Mouse (Mus musculus) CH12.LX (cell line): ENCODE measurements around the gene Gm9803. TPM values are rescaled to one million over a fixed set of nuclear protein-coding genes. Genes with fewer than 3 reads are reported as not detected.

Experiments
- DNase-seq: peaks from one replicate; pipeline ENCODE4 v3.0.0-alpha.2; 2013; ENCODE audit errors: extremely low read depth
- H3K27ac ChIP-seq: 2 replicates; pipeline ENCODE4 v1.5.1; 2012; ENCODE audit warnings: low read depth, mild to moderate bottlenecking, control low read depth, moderate library complexity; ENCODE audit not compliant: insufficient read depth
- H3K27me3 ChIP-seq: replicated peaks from 2 replicates; pipeline ENCODE3; 2012; ENCODE audit warnings: inconsistent platforms
- H3K36me3 ChIP-seq, 2 experiments: replicated peaks in 1 of 2; 2 replicates each; pipeline versions ENCODE3 to v1.6.1; 2012; ENCODE audit warnings: inconsistent platforms in 1 of 2, low read length in 1 of 2, mild to moderate bottlenecking in 1 of 2, mixed read lengths in 1 of 2, moderate library complexity in 1 of 2; ENCODE audit not compliant: control insufficient read depth in 1 of 2, insufficient read depth in 1 of 2
- H3K4me1 ChIP-seq, 2 experiments: 2 replicates each; pipeline ENCODE4 v1.6.1; 2012; ENCODE audit warnings: inconsistent platforms in 1 of 2, moderate library complexity in 1 of 2; ENCODE audit not compliant: insufficient read depth in 2 of 2, control insufficient read depth in 1 of 2
- H3K4me2 ChIP-seq: 2 replicates; pipeline ENCODE4 v1.6.1; 2012; ENCODE audit warnings: low read depth, mild to moderate bottlenecking, control low read depth; ENCODE audit not compliant: poor library complexity, insufficient read depth, severe bottlenecking
- H3K4me3 ChIP-seq, 3 experiments: fragments of 150-350 bp in 1 of 3; sonication (generic) in 1 of 3; replicated peaks in 1 of 3; 2 replicates each; pipeline versions ENCODE3 to v1.5.1; 2011 to 2012; ENCODE audit warnings: low read depth in 2 of 3, low read length in 2 of 3, mild to moderate bottlenecking in 2 of 3, moderate library complexity in 2 of 3, control low read depth in 1 of 3, improper control_type of control experiment in 1 of 3, inconsistent platforms in 1 of 3, mixed read lengths in 1 of 3; ENCODE audit not compliant: poor library complexity in 1 of 3
- H3K79me2 ChIP-seq: replicated peaks from 2 replicates; pipeline ENCODE4 v1.6.1; 2012; ENCODE audit warnings: mild to moderate bottlenecking, moderate library complexity; ENCODE audit not compliant: control insufficient read depth, poor library complexity, insufficient read depth, severe bottlenecking; ENCODE audit errors: extremely low read depth
- H3K9ac ChIP-seq: 2 replicates; pipeline ENCODE4 v1.6.1; 2012; ENCODE audit warnings: low read depth, mild to moderate bottlenecking, control low read depth, moderate library complexity; ENCODE audit not compliant: insufficient read depth
- H3K9me3 ChIP-seq: replicated peaks from 2 replicates; pipeline ENCODE3; 2012; ENCODE audit warnings: low read length, inconsistent platforms, mixed read lengths
- BHLHE40 ChIP-seq: IDR thresholded peaks from 2 replicates; pipeline ENCODE4 v1.6.1; 2011; ENCODE audit warnings: mild to moderate bottlenecking, low read depth, low read length, improper control_type of control experiment
- E2F4 ChIP-seq: IDR thresholded peaks from 2 replicates; pipeline ENCODE4 v1.6.1; 2011; ENCODE audit warnings: low read depth, low read length, improper control_type of control experiment; ENCODE audit not compliant: insufficient replicate concordance
- EP300 ChIP-seq: IDR thresholded peaks from 2 replicates; pipeline ENCODE4 v1.6.1; 2011; ENCODE audit warnings: low read length, improper control_type of control experiment
- ETS1 ChIP-seq: conservative IDR thresholded peaks from 2 replicates; pipeline ENCODE4 v1.6.1; 2012; ENCODE audit warnings: low read depth, mild to moderate bottlenecking, inconsistent platforms, low read length, improper control_type of control experiment, moderate library complexity
- GABPA ChIP-seq: IDR thresholded peaks from 2 replicates; pipeline ENCODE4 v1.6.1; 2012; ENCODE audit warnings: low read depth, low read length, improper control_type of control experiment, inconsistent platforms; ENCODE audit not compliant: insufficient replicate concordance
- IRF4 ChIP-seq: IDR thresholded peaks from 2 replicates; pipeline ENCODE4 v1.6.1; 2014; ENCODE audit warnings: low read depth, mild to moderate bottlenecking, inconsistent platforms, low read length, improper control_type of control experiment
- JUN ChIP-seq: IDR thresholded peaks from 2 replicates; pipeline ENCODE4 v1.6.1; 2011; ENCODE audit warnings: low read depth, mild to moderate bottlenecking, low read length, improper control_type of control experiment, moderate library complexity; ENCODE audit not compliant: insufficient read depth
- JUND ChIP-seq: conservative IDR thresholded peaks from 2 replicates; pipeline ENCODE4 v1.6.1; 2011; ENCODE audit warnings: low read depth, low read length, improper control_type of control experiment
- MAFK ChIP-seq: IDR thresholded peaks from 2 replicates; pipeline ENCODE4 v1.6.1; 2011; ENCODE audit warnings: low read length, improper control_type of control experiment; ENCODE audit not compliant: insufficient replicate concordance
- MAX ChIP-seq: IDR thresholded peaks from 2 replicates; pipeline ENCODE4 v1.6.1; 2011; ENCODE audit warnings: low read length, improper control_type of control experiment
- MAZ ChIP-seq: IDR thresholded peaks from 2 replicates; pipeline ENCODE4 v1.6.1; 2012; ENCODE audit warnings: low read depth, mild to moderate bottlenecking, inconsistent platforms, low read length, improper control_type of control experiment, moderate library complexity
- MEF2A ChIP-seq: IDR thresholded peaks from 2 replicates; pipeline ENCODE4 v1.6.1; 2014; ENCODE audit warnings: low read depth, mild to moderate bottlenecking, inconsistent platforms, low read length, improper control_type of control experiment, borderline replicate concordance
- MXI1 ChIP-seq: IDR thresholded peaks from 2 replicates; pipeline ENCODE4 v1.6.1; 2011; ENCODE audit warnings: mild to moderate bottlenecking, low read depth, low read length, improper control_type of control experiment
- NELFE ChIP-seq: IDR thresholded peaks from 2 replicates; pipeline ENCODE4 v1.6.1; 2011; ENCODE audit warnings: low read depth, low read length, improper control_type of control experiment
- NRF1 ChIP-seq: IDR thresholded peaks from 2 replicates; pipeline ENCODE4 v1.6.1; 2014; ENCODE audit warnings: low read depth, mild to moderate bottlenecking, inconsistent platforms, low read length, improper control_type of control experiment, moderate library complexity
- PAX5 ChIP-seq: IDR thresholded peaks from 2 replicates; pipeline ENCODE4 v1.6.1; 2012; ENCODE audit warnings: low read length, inconsistent platforms, mixed read lengths
- POLR2A ChIP-seq: IDR thresholded peaks from 2 replicates; pipeline ENCODE4 v1.6.1; 2011; ENCODE audit warnings: low read depth, mild to moderate bottlenecking, improper control_type of control experiment, low read length
- TBP ChIP-seq: conservative IDR thresholded peaks from 2 replicates; pipeline ENCODE4 v1.6.1; 2011; ENCODE audit warnings: low read depth, low read length, improper control_type of control experiment
- TCF12 ChIP-seq: IDR thresholded peaks from 2 replicates; pipeline ENCODE4 v1.6.1; 2014; ENCODE audit warnings: low read depth, mild to moderate bottlenecking, inconsistent platforms, low read length, improper control_type of control experiment
- USF1 ChIP-seq: IDR thresholded peaks from 2 replicates; pipeline ENCODE4 v1.6.1; 2014; ENCODE audit warnings: low read depth, mild to moderate bottlenecking, inconsistent platforms, low read length, improper control_type of control experiment
- USF2 ChIP-seq: conservative IDR thresholded peaks from 2 replicates; pipeline ENCODE4 v1.6.1; 2011; ENCODE audit warnings: low read depth, low read length, improper control_type of control experiment
- ZC3H11A ChIP-seq: IDR thresholded peaks from 2 replicates; pipeline ENCODE4 v1.6.1; 2012; ENCODE audit warnings: low read depth, mild to moderate bottlenecking, inconsistent platforms, low read length, improper control_type of control experiment
- ZKSCAN1 ChIP-seq: IDR thresholded peaks from 2 replicates; pipeline ENCODE4 v1.6.1; 2012; ENCODE audit warnings: low read depth, inconsistent platforms, low read length, improper control_type of control experiment, borderline replicate concordance
- ZMIZ1 ChIP-seq: IDR thresholded peaks from 2 replicates; pipeline ENCODE4 v1.6.1; 2012; ENCODE audit warnings: low read depth, mild to moderate bottlenecking, inconsistent platforms, low read length, improper control_type of control experiment
- ZNF384 ChIP-seq: IDR thresholded peaks from 2 replicates; pipeline ENCODE4 v1.6.1; 2012; ENCODE audit warnings: low read depth, low read length, improper control_type of control experiment, inconsistent platforms
- dilution Hi-C: fragments of 300-500 bp; cut with MboI; formaldehyde crosslinking; loops from 2 replicates; pipeline ENCODE4 v1.14.3; 2020; ENCODE audit warnings: low sequenced_read_pairs; ENCODE audit not compliant: extremely low pct_unique_long_range_greater_than_20kb, extremely low pct_ligation_motif_present
- in situ Hi-C: fragments of 300-500 bp; cut with MboI; formaldehyde crosslinking; loops from 3 replicates; pipeline ENCODE4 v1.14.3; 2019; ENCODE audit warnings: low sequenced_read_pairs, low pct_ligation_motif_present, low pct_unique_long_range_greater_than_20kb, mixed read lengths
- polyA plus RNA-seq: library from polyadenylated mRNA; unstranded; fragments of >175 nt; gene quantifications from 2 replicates; pipeline ENCODE4 v1.2.1, GENCODE M21; 2012; ENCODE audit warnings: low read depth; ENCODE audit not compliant: insufficient read length
- total RNA-seq, 2 experiments: library from RNA; depleted of rRNA; stranded (reverse); fragments of 300-350 nt in 1 of 2; fragments of >200 nt in 1 of 2; gene quantifications; 2 replicates each; pipeline ENCODE4 v1.2.3; 2012 to 2014

Gm9803 gene
- total and polyA plus RNA-seq, 3 experiments, result 23.2 to 120 (median 99.7) TPM

DNA sequence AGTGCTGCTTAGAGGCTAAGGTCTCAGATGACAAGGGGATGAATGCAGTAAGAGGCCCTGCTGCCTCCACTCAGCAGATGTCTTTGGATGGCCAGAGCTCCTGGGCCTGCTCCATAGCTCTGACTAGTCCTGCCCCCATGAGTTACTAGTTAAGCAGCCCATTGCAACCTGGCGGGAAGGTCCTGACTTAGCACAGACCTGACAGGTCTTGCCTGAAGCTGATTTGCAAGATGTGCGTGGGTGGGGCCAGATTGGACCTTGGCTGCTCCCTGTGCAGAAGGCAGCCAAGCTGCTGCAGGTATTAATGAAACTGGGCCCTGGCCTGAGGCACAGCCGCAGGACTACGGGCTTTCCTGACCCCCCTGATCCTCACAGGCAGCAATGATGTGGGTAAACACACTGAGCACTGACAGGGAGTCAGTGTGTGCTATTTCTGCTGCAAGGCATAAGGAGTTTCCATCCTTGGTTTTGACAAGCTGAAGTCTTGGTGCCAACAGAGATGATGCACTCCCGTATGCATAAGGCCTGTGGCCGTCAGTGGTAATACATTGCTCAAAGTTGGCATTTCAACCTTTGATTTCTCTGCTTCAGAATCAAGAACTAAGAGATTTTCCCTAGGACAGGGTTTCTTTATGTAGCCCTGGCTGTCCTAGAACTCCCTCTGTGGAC is 6.8 kb upstream of the Gm9803 start:
- no peak overlapping the region for H3K4me2 ChIP-seq
- no peaks in the 10 kb centered on the region for H3K79me2 ChIP-seq
- DNase-seq, result no peak
- no peak overlapping the region for H3K4me3 ChIP-seq
- dilution Hi-C loops (no loop called here), in situ Hi-C loops (no loop called here)
- no peaks in the 10 kb centered on the region for H3K9me3 ChIP-seq
- peaks cover 3 to 5% of the 10 kb centered on the region in 2 experiments; a peak in 2 of 4 replicates for H3K4me1 ChIP-seq
- H3K9ac ChIP-seq, result no peak overlapping the region
- H3K27ac ChIP-seq, result no peak overlapping the region
- no peaks in the 10 kb centered on the region for H3K27me3 ChIP-seq
- TF ChIP-seq ZKSCAN1, result no peak
- TF ChIP-seq MAX, result no peak
- TF ChIP-seq EP300, result no peak
- TF ChIP-seq TCF12, result no peak
- TF ChIP-seq MAFK, result no peak
- no peak for TF ChIP-seq ZNF384
- TF ChIP-seq GABPA, result no peak
- TF ChIP-seq ZMIZ1, result no peak
- peaks cover 12 to 26% of the 10 kb centered on the region in 2 experiments for H3K36me3 ChIP-seq

DNA sequence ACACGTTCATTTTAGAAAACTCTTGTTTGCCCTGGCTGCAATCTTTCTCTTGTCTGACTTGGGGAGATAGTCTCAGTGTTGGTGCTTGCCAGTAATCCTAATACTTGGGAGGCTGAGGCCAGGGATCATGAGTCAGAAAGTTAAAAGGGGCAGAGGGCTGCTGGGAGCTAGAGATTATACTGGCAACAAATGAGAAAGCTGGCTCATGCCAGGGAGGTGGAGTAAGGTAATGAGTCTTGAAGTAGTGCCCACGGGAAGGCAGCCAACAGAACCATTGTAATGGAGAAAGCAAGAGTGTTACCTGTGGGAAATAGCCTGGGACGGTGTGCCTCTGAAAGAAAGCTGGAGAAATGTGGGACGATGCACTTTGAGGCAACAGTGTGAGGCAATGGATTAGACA is 6.0 kb upstream of the Gm9803 start:
- no peak overlapping the region for H3K4me2 ChIP-seq
- H3K4me1 ChIP-seq, result peaks cover 3 to 5% of the 10 kb centered on the region in 2 experiments; a peak in 2 of 4 replicates
- no peaks in the 10 kb centered on the region for H3K9me3 ChIP-seq
- no peaks in the 10 kb centered on the region for H3K27me3 ChIP-seq
- no peak overlapping the region for H3K4me3 ChIP-seq
- in situ Hi-C loops, result no loop called here
- no peak overlapping the region for H3K9ac ChIP-seq
- TF ChIP-seq MEF2A (no peak), USF2 (no peak), MXI1 (no peak), POLR2A (no peak), PAX5 (no peak), TBP (no peak), USF1 (no peak), ZC3H11A (no peak), ETS1 (no peak), NRF1 (no peak), E2F4 (no peak), BHLHE40 (no peak), JUND (no peak), IRF4 (no peak), JUN (no peak), MAZ (no peak), NELFE (no peak)
- no peak for DNase-seq
- H3K27ac ChIP-seq, result no peak overlapping the region
- peaks cover 10 to 20% of the 10 kb centered on the region in 2 experiments for H3K36me3 ChIP-seq
- dilution Hi-C loops, result no loop called here
- H3K79me2 ChIP-seq, result no peaks in the 10 kb centered on the region
